Mouse (Mus musculus) cerebellum, adult 2 months (tissue): ENCODE data around the gene Immp2l.

Source experiments
- CTCF ChIP-seq: fragments of 200-500 bp; IDR thresholded peaks from 2 replicates; pipeline ENCODE4 v1.5.1; 2011; ENCODE audit warnings: low read depth, mild to moderate bottlenecking, control low read depth, low read length, moderate library complexity, borderline replicate concordance; ENCODE audit not compliant: insufficient read depth
- POLR2A ChIP-seq: fragments of 200-500 bp; IDR thresholded peaks from 2 replicates; pipeline ENCODE4 v1.6.1; 2011; ENCODE audit warnings: low read length, control low read depth, borderline replicate concordance; ENCODE audit not compliant: insufficient read depth

- no peak for TF ChIP-seq CTCF
- TF ChIP-seq POLR2A, result no peak
Observed at GRCm38 (mm10) chr12:41428806-41429205, 404.9 kb downstream of the Immp2l start.
